24 mouse cellular contexts compared by ENCODE assay signal in the genomic region with DNA sequence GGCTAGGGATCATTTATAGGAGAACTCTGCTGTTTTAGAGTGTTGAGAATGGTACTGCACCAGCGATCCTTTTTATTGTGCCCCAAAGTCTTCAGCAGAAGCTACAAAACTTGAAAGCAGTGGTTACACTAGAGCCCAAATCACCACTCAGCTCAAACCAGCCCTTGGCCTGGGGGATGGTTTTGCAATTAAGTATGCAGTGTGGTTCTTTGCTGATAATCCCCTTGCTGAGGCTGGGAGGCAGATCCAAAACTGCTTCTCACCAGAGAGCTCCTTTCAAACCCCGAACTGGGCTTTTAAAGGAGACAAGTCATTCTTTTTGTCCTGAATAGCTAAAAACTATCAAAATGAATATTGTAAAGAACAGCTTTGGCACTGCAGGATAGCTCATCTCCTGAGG.
"Had no signal": no experiment of that assay in that cellular context is flagged by ENCODE, and none has a peak within 500 bp of the region (broad histone marks: within the 10 kb centered on the region; RNA-seq: fewer than 3 reads in every experiment).

No protein-coding gene starts in this region.

- H3K9ac ChIP-seq: heart, embryonic 12.5 days; hindbrain, embryonic 12.5 days; hindbrain, embryonic 14.5 days; intestine, embryonic 15.5 days; limb, embryonic 12.5 days; liver, embryonic 13.5 days had no signal

- H3K27me3 ChIP-seq: heart, embryonic 12.5 days; hindbrain, embryonic 12.5 days; intestine, embryonic 15.5 days; liver, embryonic 13.5 days had no signal

- H3K4me2 ChIP-seq: heart, embryonic 12.5 days; hindbrain, embryonic 12.5 days; hindbrain, embryonic 14.5 days; intestine, embryonic 15.5 days; limb, embryonic 12.5 days; liver, embryonic 11.5 days; liver, embryonic 13.5 days had no signal

- H3K4me3 ChIP-seq: heart, embryonic 10.5 days; heart, embryonic 12.5 days; hindbrain, embryonic 10.5 days; hindbrain, embryonic 12.5 days; intestine, embryonic 15.5 days; layer of hippocampus, adult 2 months; left cerebral cortex, adult 2 months; limb, embryonic 10.5 days; limb, embryonic 12.5 days; liver, embryonic 13.5 days had no signal

- H3K27ac ChIP-seq: heart, embryonic 10.5 days; hindbrain, embryonic 10.5 days; hindbrain, embryonic 12.5 days; hindbrain, embryonic 14.5 days; intestine, embryonic 15.5 days; layer of hippocampus, adult 2 months; left cerebral cortex, adult 2 months; limb, embryonic 10.5 days; limb, embryonic 12.5 days; liver, embryonic 13.5 days had no signal

- DNase-seq: gastrocnemius, postnatal 14 days; heart, adult 18-20 months; heart, postnatal 10 days; heart, postnatal 4 days; kidney, adult 18-20 months; kidney, adult 8-10 months; kidney, postnatal 10 days; kidney, postnatal 25 days; kidney, postnatal 4 days; liver; liver, embryonic 13.5 days had no signal

- ATAC-seq: inflammation-experienced regulatory T-cells, adult 6 months; intestine, embryonic 15.5 days; intestine, postnatal 0 days had no signal

- H3K4me1 ChIP-seq: hindbrain, embryonic 12.5 days; intestine, embryonic 15.5 days; limb, embryonic 10.5 days; liver, embryonic 13.5 days had no signal

- H3K36me3 ChIP-seq: heart, embryonic 10.5 days; heart, embryonic 12.5 days; hindbrain, embryonic 10.5 days; hindbrain, embryonic 12.5 days; intestine, embryonic 15.5 days; limb, embryonic 10.5 days; limb, embryonic 12.5 days; liver, embryonic 13.5 days had no signal

- H3K9me3 ChIP-seq: heart, embryonic 10.5 days; heart, embryonic 12.5 days; hindbrain, embryonic 10.5 days; hindbrain, embryonic 12.5 days; intestine, embryonic 15.5 days; limb, embryonic 10.5 days; limb, embryonic 12.5 days; liver, embryonic 13.5 days had no signal
